Mouse (Mus musculus) lung, postnatal 36 days (tissue): ENCODE results near the gene Map4k4.

Experiments
- DNase-seq: peaks from one replicate; pipeline ENCODE4 v3.0.0; 2022; ENCODE audit warnings: mixed read lengths

Map4k4 gene

GRCm38 (mm10) chr1:39900181-39901005 lies at the start of gene Map4k4:
TSS of gene Map4k4 (plus strand) at chr1:39900913.
- DNase-seq = peak; percentile 89

- DNase-seq = no peak
These were observed 44.8 kb upstream of the Map4k4 start for GRCm38 (mm10) chr1:39855949-39856348.

- no peak for DNase-seq
These were observed 43.8 kb upstream of the Map4k4 start for GRCm38 (mm10) chr1:39856795-39857447.

GRCm38 (mm10) chr1:39857448-39857820 lies 43.3 kb upstream of the Map4k4 start:
- DNase-seq = no peak

GRCm38 (mm10) chr1:39859213-39859612 lies 41.5 kb upstream of the Map4k4 start:
- DNase-seq = no peak

GRCm38 (mm10) chr1:39866367-39867141 lies 34.2 kb upstream of the Map4k4 start:
- DNase-seq = no peak

- DNase-seq = no peak
These were observed 33.6 kb upstream of the Map4k4 start for GRCm38 (mm10) chr1:39867142-39867525.

- DNase-seq = peak; percentile 50
These were observed 32.6 kb upstream of the Map4k4 start for GRCm38 (mm10) chr1:39867966-39868593.

- DNase-seq = no peak
These were observed 31.7 kb upstream of the Map4k4 start for GRCm38 (mm10) chr1:39868825-39869571.

- peak; percentile 28 for DNase-seq
These were observed 31.0 kb upstream of the Map4k4 start for GRCm38 (mm10) chr1:39869721-39870201.

GRCm38 (mm10) chr1:39877981-39878380 lies 22.7 kb upstream of the Map4k4 start:
- no peak for DNase-seq

GRCm38 (mm10) chr1:39882505-39882904 lies 18.2 kb upstream of the Map4k4 start:
- no peak for DNase-seq

GRCm38 (mm10) chr1:39884803-39885515 lies 15.8 kb upstream of the Map4k4 start:
- DNase-seq = no peak

- no peak for DNase-seq
These were observed 12.7 kb upstream of the Map4k4 start for GRCm38 (mm10) chr1:39887997-39888396.

- DNase-seq = no peak
These were observed 11.3 kb upstream of the Map4k4 start for GRCm38 (mm10) chr1:39889429-39889828.

GRCm38 (mm10) chr1:39889973-39890372 lies 10.7 kb upstream of the Map4k4 start:
- no peak for DNase-seq

- DNase-seq = no peak
These were observed 7.4 kb upstream of the Map4k4 start for GRCm38 (mm10) chr1:39893153-39893880.

- no peak for DNase-seq
These were observed 5.6 kb upstream of the Map4k4 start for GRCm38 (mm10) chr1:39895097-39895496.

GRCm38 (mm10) chr1:39895506-39895905 lies 5.2 kb upstream of the Map4k4 start:
- DNase-seq = peak; percentile 42

- peak; percentile 57 for DNase-seq
These were observed 4.1 kb upstream of the Map4k4 start for GRCm38 (mm10) chr1:39896581-39896980.

- no peak for DNase-seq
These were observed 2.0 kb upstream of the Map4k4 start for GRCm38 (mm10) chr1:39898686-39899085.
